33 mouse cellular contexts compared by ENCODE assay signal in the genomic region with DNA sequence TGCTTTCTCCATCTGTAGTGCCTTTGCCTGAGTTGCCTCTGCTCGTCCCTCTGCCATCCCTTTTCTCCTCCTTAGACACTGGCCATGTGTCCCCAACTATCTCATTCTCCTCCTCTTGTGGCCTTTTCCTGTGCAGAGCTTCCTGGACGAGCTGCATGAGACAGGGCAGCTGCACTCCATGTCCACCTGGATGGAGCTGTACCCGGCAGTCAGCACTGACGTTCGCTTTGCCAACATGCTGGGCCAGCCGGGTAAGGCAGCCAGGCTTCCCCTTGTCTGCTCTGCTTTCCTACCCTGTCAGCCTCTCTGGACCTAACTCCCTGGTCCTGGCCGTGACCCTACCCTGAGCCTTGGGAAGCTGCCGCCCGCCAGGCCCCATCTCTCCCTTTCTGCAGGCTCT. TPM values are rescaled to one million over a fixed set of nuclear protein-coding genes. Genes with fewer than 3 reads are reported as not detected.
"Had no signal": no experiment of that assay in that cellular context is flagged by ENCODE, and none has a peak within 500 bp of the region (broad histone marks: within the 10 kb centered on the region; RNA-seq: fewer than 3 reads in every experiment).

No protein-coding gene starts in this region.

- H3K4me3 ChIP-seq: left cerebral cortex, adult 2 months; limb, embryonic 10.5 days; limb, embryonic 12.5 days; limb, embryonic 13.5 days; limb, embryonic 15.5 days; liver, embryonic 12.5 days; liver, embryonic 13.5 days; liver, embryonic 15.5 days; lung, embryonic 15.5 days; megakaryocyte, embryonic 14.5 days; midbrain, embryonic 10.5 days; midbrain, embryonic 12.5 days; midbrain, embryonic 13.5 days; midbrain, embryonic 15.5 days; neural tube, embryonic 12.5 days had no signal

- H3K9ac ChIP-seq: limb, embryonic 12.5 days; limb, embryonic 13.5 days; limb, embryonic 15.5 days; liver, embryonic 12.5 days; liver, embryonic 13.5 days; liver, embryonic 14.5 days; liver, embryonic 15.5 days; liver, postnatal 0 days; lung, embryonic 14.5 days; lung, embryonic 15.5 days; midbrain, embryonic 12.5 days; midbrain, embryonic 13.5 days; midbrain, embryonic 15.5 days; neural tube, embryonic 12.5 days had no signal

- H3K9me3 ChIP-seq: limb, embryonic 10.5 days; limb, embryonic 12.5 days; limb, embryonic 13.5 days; limb, embryonic 15.5 days; liver, embryonic 12.5 days; liver, embryonic 13.5 days; liver, embryonic 15.5 days; lung, embryonic 15.5 days; megakaryocyte, embryonic 14.5 days; midbrain, embryonic 10.5 days; midbrain, embryonic 12.5 days; midbrain, embryonic 13.5 days; midbrain, embryonic 15.5 days; neural tube, embryonic 12.5 days had no signal

- DNase-seq: left cerebral cortex, postnatal 4 days; liver; liver, embryonic 13.5 days; liver, postnatal 0 days; lung, adult 18-20 months; lung, adult 2 months; lung, embryonic 14.5 days; lung, postnatal 10 days; lung, postnatal 14 days; lung, postnatal 36 days; lung, postnatal 4 days; midbrain, embryonic 14.5 days had no signal

- H3K4me1 ChIP-seq: limb, embryonic 12.5 days; limb, embryonic 13.5 days; limb, embryonic 15.5 days; liver, embryonic 12.5 days; liver, embryonic 13.5 days; liver, embryonic 15.5 days; lung, embryonic 15.5 days; midbrain, embryonic 10.5 days; midbrain, embryonic 12.5 days; midbrain, embryonic 13.5 days; midbrain, embryonic 15.5 days; neural tube, embryonic 12.5 days had no signal

- H3K27ac ChIP-seq: left cerebral cortex, adult 2 months; limb, embryonic 10.5 days; limb, embryonic 12.5 days; limb, embryonic 13.5 days; limb, embryonic 15.5 days; liver, embryonic 12.5 days; liver, embryonic 13.5 days; liver, embryonic 14.5 days; liver, embryonic 15.5 days; lung, embryonic 15.5 days; macrophage; midbrain, embryonic 10.5 days; midbrain, embryonic 12.5 days; midbrain, embryonic 13.5 days; midbrain, embryonic 15.5 days; neural tube, embryonic 12.5 days had no signal

- H3K4me2 ChIP-seq: limb, embryonic 12.5 days; limb, embryonic 13.5 days; limb, embryonic 15.5 days; liver, embryonic 11.5 days; liver, embryonic 12.5 days; liver, embryonic 13.5 days; liver, embryonic 15.5 days; lung, embryonic 14.5 days; lung, embryonic 15.5 days; midbrain, embryonic 12.5 days; midbrain, embryonic 13.5 days; midbrain, embryonic 15.5 days; neural tube, embryonic 12.5 days had no signal

- ATAC-seq: liver, embryonic 12.5 days; liver, postnatal 0 days; midbrain, embryonic 13.5 days; midbrain, embryonic 15.5 days had no signal

- H3K27me3 ChIP-seq: limb, embryonic 12.5 days; limb, embryonic 13.5 days; limb, embryonic 15.5 days; liver, embryonic 12.5 days; liver, embryonic 13.5 days; liver, embryonic 15.5 days; lung, embryonic 15.5 days; megakaryocyte, embryonic 14.5 days; midbrain, embryonic 12.5 days; midbrain, embryonic 13.5 days; midbrain, embryonic 15.5 days; neural tube, embryonic 12.5 days had no signal

RNA-seq across cellular contexts. Expression of gene Fam186b, which starts 13.9 kb away (rescaled TPM):
- polyA plus RNA-seq: limb, embryonic 11.5 days; limb, embryonic 12.5 days; liver, adult 2 months; liver, embryonic 13.5 days; liver, embryonic 15.5 days; liver, postnatal 0 days; lung, adult 2 months; lung, postnatal 0 days; macrophage; neural tube, embryonic 11.5 days had no signal
